Mouse (Mus musculus): Measurements from ENCODE around the gene Rps5. TPM values are rescaled to one million over a fixed set of nuclear protein-coding genes. Genes with fewer than 3 reads are reported as not detected.
"Not testable (repeated sequence)": the region's sequence is repeated elsewhere in the genome, so short reads cannot be mapped to it uniquely, and the experiment has no call there.

Gene Rps5
- polyA plus RNA-seq, 1 experiment from 2014 or later, result 905 TPM

- in situ Hi-C loops (cut with MboI; ENCODE audit: low pct_unique_long_range_greater_than_20kb), result no loop called here
- ATAC-seq, result no peak
- TF ChIP-seq CTCF (IDR thresholded peaks at IDR 0.05), result no peak
- CTCF ChIA-PET, result interaction anchor here (1.3 kb wide), 1 partner anchor 25 kb away, joined by 3 read pairs; no protein-coding TSS in a partner anchor
- H3K27me3 ChIP-seq, result no peaks in the 10 kb centered on the region
- DNase-seq (ENCODE audit: low read depth, low spot score), result no peak
- POLR2A ChIA-PET, result no interaction called here
Measured at GRCm38 (mm10) chr7:12926316-12926715, 4.2 kb downstream of the Rps5 start.

- in situ Hi-C loops (cut with MboI; ENCODE audit: low pct_unique_long_range_greater_than_20kb), result no loop called here
- no peak for DNase-seq (ENCODE audit: low read depth, low spot score)
- TF ChIP-seq CTCF (IDR thresholded peaks at IDR 0.05), result no peak
- ChIA-PET CTCF (no interaction called here), POLR2A (no interaction called here)
- ATAC-seq, result no peak
- H3K27me3 ChIP-seq, result no peaks in the 10 kb centered on the region
Measured at GRCm38 (mm10) chr7:12927191-12927680, 5.1 kb downstream of the Rps5 start, which contains the start of gene Rnf225. Gene Rnf225, plus strand, starts transcription at chr7:12927416.

DNA sequence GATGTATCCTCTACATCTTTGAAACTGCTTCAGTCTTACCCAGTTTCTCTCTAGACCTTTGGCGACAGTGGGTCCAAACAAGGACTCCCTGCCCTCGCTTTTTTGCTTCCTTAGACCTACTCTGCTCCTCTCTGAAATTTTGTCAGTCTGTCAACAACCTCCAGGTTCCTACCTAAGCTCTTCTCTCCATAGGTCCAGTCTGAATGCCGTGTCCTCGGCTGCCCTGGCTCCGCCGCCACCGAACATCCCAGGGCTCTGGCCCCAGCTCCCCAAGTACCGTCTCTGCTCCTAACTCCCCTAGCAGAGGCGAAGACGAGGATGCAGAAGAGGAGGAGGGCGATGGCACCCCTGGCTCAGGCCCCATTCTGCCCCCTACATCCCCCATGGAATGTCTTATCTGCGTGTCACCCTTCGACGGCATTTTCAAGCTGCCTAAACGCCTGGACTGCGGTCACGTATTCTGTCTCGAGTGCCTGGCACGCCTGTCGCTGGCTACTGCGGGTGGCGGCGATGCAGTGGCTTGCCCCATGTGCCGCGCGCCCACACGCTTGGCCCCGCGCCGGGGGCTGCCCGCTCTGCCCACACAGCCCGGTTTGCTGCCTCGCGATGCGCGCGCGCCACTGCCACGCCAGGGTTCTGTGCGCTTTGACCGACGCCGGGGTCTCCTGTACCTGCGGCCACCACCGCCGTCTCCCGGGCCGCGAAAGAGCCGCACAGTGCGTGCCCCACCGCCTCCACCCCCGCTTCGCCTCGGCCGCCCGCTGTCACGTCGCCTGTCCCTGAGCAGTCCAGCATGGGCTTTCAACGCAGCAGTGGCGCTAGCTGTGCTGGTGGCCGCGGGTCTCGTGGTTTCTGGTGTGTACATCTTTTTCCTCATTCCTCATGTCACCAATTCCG lies 5.9 kb downstream of the Rps5 start:
- no peak for TF ChIP-seq CTCF (IDR thresholded peaks at IDR 0.05)
- CTCF ChIA-PET, result no interaction called here

GRCm38 (mm10) chr7:12933615-12934140 lies 11.6 kb downstream of the Rps5 start:
- CTCF ChIA-PET, result interaction anchor here (0.6 to 2.1 kb wide), 3 partner anchors 10 to 12 kb away, joined by 3 to 8 read pairs (median 3); partner anchors contain the start of gene Rps5
- no peak for TF ChIP-seq CTCF (IDR thresholded peaks at IDR 0.05)
- DNase-seq (ENCODE audit: low read depth, low spot score), result no peak
- no peak for ATAC-seq
- in situ Hi-C loops (cut with MboI; ENCODE audit: low pct_unique_long_range_greater_than_20kb), result no loop called here
- POLR2A ChIA-PET, result no interaction called here
- no peaks in the 10 kb centered on the region for H3K27me3 ChIP-seq

More for the DNA sequence above, 5.9 kb downstream of the Rps5 start:
- peak; percentile 49 for ATAC-seq
- POLR2A ChIA-PET, result no interaction called here
- DNase-seq (ENCODE audit: low read depth, low spot score), result no peak
- in situ Hi-C loops (cut with MboI; ENCODE audit: low pct_unique_long_range_greater_than_20kb), result no loop called here
- no peaks in the 10 kb centered on the region for H3K27me3 ChIP-seq

DNA sequence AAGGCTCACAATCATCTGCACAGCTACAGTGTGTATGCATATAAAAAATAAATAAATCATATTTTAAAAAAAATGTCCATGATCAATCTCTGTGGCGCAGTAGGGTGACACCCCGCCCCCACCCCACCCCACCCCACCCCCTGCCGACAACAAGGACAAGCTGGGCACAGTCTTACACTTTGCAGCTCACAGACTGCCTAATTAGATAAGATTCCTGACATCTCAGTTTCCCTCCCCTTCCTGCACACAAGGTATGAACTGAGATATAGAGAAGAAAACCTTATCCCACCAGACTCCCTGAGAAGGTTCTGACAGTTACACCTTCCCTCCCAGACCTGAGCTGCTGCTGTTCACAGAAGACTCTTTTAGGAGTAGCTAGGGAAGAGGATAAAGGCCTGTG lies 12.7 kb downstream of the Rps5 start:
- CTCF ChIA-PET, result interaction anchor here (1.9 kb wide), 1 partner anchor 12 kb away, joined by 7 read pairs; the partner anchor contains the start of gene Rps5
- no peak for TF ChIP-seq CTCF (IDR thresholded peaks at IDR 0.05)
- POLR2A ChIA-PET, result interaction anchor here (1.2 kb wide), 1 partner anchor 11 kb away, joined by 5 read pairs; no protein-coding TSS in a partner anchor
- ATAC-seq (no peak), DNase-seq (ENCODE audit: low read depth, low spot score) (no peak)
- in situ Hi-C loops (cut with MboI; ENCODE audit: low pct_unique_long_range_greater_than_20kb), result no loop called here
- H3K27me3 ChIP-seq, result no peaks in the 10 kb centered on the region

GRCm38 (mm10) chr7:12937254-12937803 lies 15.2 kb downstream of the Rps5 start:
- CTCF ChIA-PET; ATAC-seq; H3K27me3 ChIP-seq; in situ Hi-C loops (cut with MboI; ENCODE audit: low pct_unique_long_range_greater_than_20kb); DNase-seq (ENCODE audit: low read depth, low spot score): not testable (repeated sequence)
- POLR2A ChIA-PET, result interaction anchor here (1.0 kb wide), 1 partner anchor 9 kb away, joined by 4 read pairs; no protein-coding TSS in a partner anchor

DNA sequence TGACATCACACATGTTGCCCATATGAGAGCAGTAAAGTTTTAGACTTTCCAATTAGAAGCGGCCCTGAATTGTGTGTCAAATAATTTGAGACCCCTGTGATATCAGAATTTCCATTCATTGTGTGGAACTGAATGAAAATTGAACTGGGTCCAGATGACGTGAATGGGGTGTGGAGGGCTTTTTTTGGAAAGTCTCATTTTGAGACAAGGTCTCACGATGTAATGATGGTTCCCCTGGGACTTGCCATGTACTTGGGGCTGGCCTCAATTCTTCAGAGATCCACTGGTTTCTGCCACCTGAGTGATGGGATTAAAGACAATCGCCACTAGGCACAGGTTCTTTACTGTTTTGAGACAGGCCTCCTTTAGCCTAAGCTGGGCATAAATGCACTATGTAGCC lies 18.5 kb downstream of the Rps5 start:
- ChIA-PET POLR2A (no interaction called here), CTCF (interaction anchor here (0.8 kb wide), 1 partner anchor 11 kb away, joined by 3 read pairs; no protein-coding TSS in a partner anchor)
- H3K27me3 ChIP-seq, result no peaks in the 10 kb centered on the region
- no peak for TF ChIP-seq CTCF (IDR thresholded peaks at IDR 0.05)
- ATAC-seq (no peak), DNase-seq (ENCODE audit: low read depth, low spot score) (no peak)
- in situ Hi-C loops (cut with MboI; ENCODE audit: low pct_unique_long_range_greater_than_20kb), result no loop called here

GRCm38 (mm10) chr7:12943488-12943887 lies 21.4 kb downstream of the Rps5 start:
- DNase-seq (ENCODE audit: low read depth, low spot score) (no peak), ATAC-seq (no peak)
- in situ Hi-C loops (cut with MboI; ENCODE audit: low pct_unique_long_range_greater_than_20kb), result no loop called here
- TF ChIP-seq CTCF (IDR thresholded peaks at IDR 0.05), result peak; percentile 56
- H3K27me3 ChIP-seq, result no peaks in the 10 kb centered on the region
- CTCF ChIA-PET, result interaction anchor here (1.4 to 2.2 kb wide), 5 partner anchors 9 to 33 kb away, joined by 3 to 8 read pairs (median 3); no protein-coding TSS in a partner anchor
- POLR2A ChIA-PET, result no interaction called here

DNA sequence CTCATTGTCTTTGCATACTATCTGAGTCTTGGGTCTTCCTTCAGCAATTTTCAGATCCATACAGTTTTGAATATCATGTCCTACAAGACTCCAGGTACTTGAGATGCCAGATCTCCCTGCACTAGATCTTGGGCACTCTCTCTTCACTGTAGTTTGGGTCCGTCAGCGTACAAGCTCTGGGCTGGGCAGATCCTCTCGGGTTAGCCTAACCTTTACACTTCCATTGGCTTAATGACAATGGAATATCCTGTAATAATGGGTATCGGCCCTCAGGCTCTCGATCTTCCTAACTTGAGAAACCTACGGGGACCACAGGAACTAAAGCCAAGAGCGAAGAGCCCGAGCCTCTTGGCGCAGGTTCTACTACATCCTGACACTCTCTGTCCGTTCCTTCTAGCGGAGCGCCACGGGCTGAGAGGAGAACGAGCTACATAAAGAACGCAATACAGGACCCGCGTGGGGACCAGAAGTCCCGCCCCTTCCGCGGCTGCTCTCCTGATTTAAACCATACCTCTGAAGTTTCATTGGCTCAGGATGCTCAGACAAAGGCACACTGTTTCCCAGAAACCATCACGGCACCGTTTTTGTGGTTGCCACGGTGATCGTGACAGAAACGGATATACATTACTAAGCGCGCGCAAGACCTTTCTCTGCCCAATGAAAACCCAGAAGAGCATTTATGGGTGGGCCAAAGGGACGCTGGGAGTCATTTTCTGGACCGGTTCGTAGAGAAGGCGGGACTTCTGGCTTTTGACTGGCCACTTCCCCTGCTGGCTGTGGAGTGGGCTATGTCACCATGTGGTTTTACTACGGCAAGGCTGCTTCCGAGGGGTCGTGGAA lies 27.2 kb downstream of the Rps5 start:
- CTCF ChIA-PET, result no interaction called here
- POLR2A ChIA-PET, result no interaction called here
- DNase-seq (ENCODE audit: low read depth, low spot score) (peak; percentile 82), ATAC-seq (peak; percentile 99)
- no peak for TF ChIP-seq CTCF (IDR thresholded peaks at IDR 0.05)
- in situ Hi-C loops (cut with MboI; ENCODE audit: low pct_unique_long_range_greater_than_20kb), result no loop called here
- no peaks in the 10 kb centered on the region for H3K27me3 ChIP-seq

DNA sequence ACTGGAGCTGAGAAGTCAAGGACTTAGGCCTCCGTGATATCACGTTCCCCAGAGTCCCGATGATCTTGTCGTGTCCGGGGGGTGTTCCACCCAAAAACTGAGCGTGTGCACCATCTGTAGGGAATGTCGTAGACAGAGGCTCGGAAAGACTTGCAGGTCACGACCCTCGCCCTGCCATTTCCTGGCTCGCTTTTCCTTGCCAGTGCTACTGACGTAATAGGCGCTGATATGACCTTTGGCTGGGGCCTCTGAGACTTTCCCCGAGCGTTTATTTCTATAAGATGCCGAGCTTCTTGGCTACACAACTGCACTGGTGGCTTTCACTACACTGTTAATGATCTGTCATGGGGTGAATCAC lies 27.8 kb downstream of the Rps5 start:
- no peaks in the 10 kb centered on the region for H3K27me3 ChIP-seq
- no peak for ATAC-seq
- TF ChIP-seq CTCF (IDR thresholded peaks at IDR 0.05), result no peak
- in situ Hi-C loops (cut with MboI; ENCODE audit: low pct_unique_long_range_greater_than_20kb), result no loop called here
- CTCF ChIA-PET, result no interaction called here
- DNase-seq (ENCODE audit: low read depth, low spot score), result no peak
- POLR2A ChIA-PET, result no interaction called here
